Comparison of ENCODE assay signal across 7 mouse cellular contexts in genomic region chr4:141443641-141444429, GRCm38 (mm10). TPM values are rescaled to one million over a fixed set of nuclear protein-coding genes. Genes with fewer than 3 reads are reported as not detected.
DNase-seq lines count a peak whose midpoint lies in the region; ATAC-seq and TF ChIP-seq lines count a peak whose summit lies in the region.

No protein-coding gene starts in this region.

- no peak for TF ChIP-seq EP300 in lung, postnatal 0 days (IDR thresholded peaks at IDR 0.05)

- WGBS in lung, postnatal 0 days = 33% methylated on average over 11 of the region's 11 CpGs
- WGBS in forebrain, embryonic 12.5 days = 54% methylated on average over 11 of the region's 11 CpGs
- 52% methylated on average over 11 of the region's 11 CpGs for WGBS in limb, embryonic 15.5 days
- WGBS in stomach, embryonic 15.5 days = 38% methylated on average over 11 of the region's 11 CpGs

- H3K9ac ChIP-seq in lung, postnatal 0 days (replicated peaks; ENCODE audit: low read depth) = peak overlapping the region; percentile 65
- peak overlapping the region; percentile 94; the same call in 1 of the 2 replicates for H3K9ac ChIP-seq in forebrain, embryonic 12.5 days
- peak overlapping the region; percentile 91; the same call in 1 of the 2 replicates for H3K9ac ChIP-seq in limb, embryonic 15.5 days
- H3K9ac ChIP-seq in stomach, embryonic 15.5 days = peak overlapping the region; percentile 88; the same call in 1 of the 2 replicates

- H3K4me2 ChIP-seq in lung, postnatal 0 days (replicated peaks; ENCODE audit: low read depth, low read length) = peak overlapping the region; percentile 91
- peak overlapping the region; percentile 82 for H3K4me2 ChIP-seq in forebrain, embryonic 12.5 days
- peak overlapping the region; percentile 86 for H3K4me2 ChIP-seq in limb, embryonic 15.5 days
- peak overlapping the region; percentile 87 for H3K4me2 ChIP-seq in stomach, embryonic 15.5 days

- no peaks in the 10 kb centered on the region for H3K27me3 ChIP-seq in lung, postnatal 0 days (replicated peaks; ENCODE audit: insufficient read depth, low read length)
- no peaks in the 10 kb centered on the region for H3K27me3 ChIP-seq in forebrain, embryonic 12.5 days
- no peaks in the 10 kb centered on the region for H3K27me3 ChIP-seq in limb, embryonic 15.5 days
- no peaks in the 10 kb centered on the region for H3K27me3 ChIP-seq in stomach, embryonic 15.5 days (replicated peaks)

- peak overlapping the region; percentile 99 for H3K4me3 ChIP-seq in lung, postnatal 0 days (ENCODE audit: low read depth, low read length)
- peak overlapping the region; percentile 100 for H3K4me3 ChIP-seq in forebrain, embryonic 12.5 days (replicated peaks)
- H3K4me3 ChIP-seq in limb, embryonic 15.5 days = peak overlapping the region; percentile 99
- peak overlapping the region; percentile 98 for H3K4me3 ChIP-seq in stomach, embryonic 15.5 days (replicated peaks)

- TF ChIP-seq CTCF in lung, postnatal 0 days (IDR thresholded peaks at IDR 0.05) = no peak

- H3K4me1 ChIP-seq in lung, postnatal 0 days (ENCODE audit: insufficient read depth, low read depth, low read length) = peaks cover 10% of the 10 kb centered on the region; the same call in 1 of the 2 replicates
- peaks cover 20% of the 10 kb centered on the region for H3K4me1 ChIP-seq in forebrain, embryonic 12.5 days
- peaks cover 25% of the 10 kb centered on the region for H3K4me1 ChIP-seq in limb, embryonic 15.5 days
- peaks cover 16% of the 10 kb centered on the region for H3K4me1 ChIP-seq in stomach, embryonic 15.5 days

- peaks cover 5% of the 10 kb centered on the region; the same call in 1 of the 2 replicates for H3K36me3 ChIP-seq in lung, postnatal 0 days (ENCODE audit: insufficient read depth, low read length)
- peaks cover 21% of the 10 kb centered on the region for H3K36me3 ChIP-seq in forebrain, embryonic 12.5 days (replicated peaks)
- H3K36me3 ChIP-seq in limb, embryonic 15.5 days = peaks cover 20% of the 10 kb centered on the region
- H3K36me3 ChIP-seq in stomach, embryonic 15.5 days = peaks cover 6% of the 10 kb centered on the region; the same call in 1 of the 2 replicates

- H3K27ac ChIP-seq in lung, postnatal 0 days (ENCODE audit: low read length) = no peak overlapping the region
- H3K27ac ChIP-seq in forebrain, embryonic 12.5 days = no peak overlapping the region
- H3K27ac ChIP-seq in limb, embryonic 15.5 days = peak overlapping the region; percentile 70; the same call in 1 of the 2 replicates
- H3K27ac ChIP-seq in stomach, embryonic 15.5 days = no peak overlapping the region

- no peaks in the 10 kb centered on the region for H3K9me3 ChIP-seq in lung, postnatal 0 days (ENCODE audit: low read length)
- H3K9me3 ChIP-seq in forebrain, embryonic 12.5 days = no peaks in the 10 kb centered on the region
- H3K9me3 ChIP-seq in limb, embryonic 15.5 days = no peaks in the 10 kb centered on the region
- H3K9me3 ChIP-seq in stomach, embryonic 15.5 days = no peaks in the 10 kb centered on the region

- no peak for DNase-seq in lung, postnatal 0 days (ENCODE audit: low spot score)
- no peak for DNase-seq in lung, postnatal 14 days
- no peak for DNase-seq in cerebellum, postnatal 4 days (ENCODE audit: low spot score in 2 of 2)
- DNase-seq in retina, embryonic 14.5 days (ENCODE audit: low spot score) = no peak

- ATAC-seq in lung, postnatal 0 days = no peak
- ATAC-seq in forebrain, embryonic 12.5 days (ENCODE audit: low FRiP score) = no peak; the same call in 1 of the 2 replicates
- no peak for ATAC-seq in limb, embryonic 15.5 days (ENCODE audit: insufficient number of reproducible peaks, low FRiP score, low TSS enrichment, low read depth)
- no peak for ATAC-seq in stomach, embryonic 15.5 days (ENCODE audit: insufficient read depth, low FRiP score, low read depth)

RNA-seq across cellular contexts. Expression of gene Zbtb17, which starts 0.6 kb away (rescaled TPM):
- 14.1 and 14.3 TPM in 2 replicates for polyA plus RNA-seq in lung, postnatal 0 days (2015; fragmentation: Nextera tagmentation; extraction: Ambion mirVana)
- polyA plus RNA-seq in forebrain, embryonic 12.5 days (2016; fragmentation: Nextera tagmentation; extraction: Ambion mirVana) = 58.6 and 61.2 TPM in 2 replicates
- 31.2 and 33.2 TPM in 2 replicates for polyA plus RNA-seq in limb, embryonic 15.5 days (2015; fragmentation: Nextera tagmentation; extraction: Ambion mirVana)
- 27.5 and 30.9 TPM in 2 replicates for polyA plus RNA-seq in stomach, embryonic 15.5 days (2015; fragmentation: Nextera tagmentation; extraction: Ambion mirVana)

RNA-seq across cellular contexts. Expression of gene Srarp, which starts 7.9 kb away (rescaled TPM):
- not detected in 2 replicates for polyA plus RNA-seq in lung, postnatal 0 days (2015; fragmentation: Nextera tagmentation; extraction: Ambion mirVana)
- not detected in 2 replicates for polyA plus RNA-seq in forebrain, embryonic 12.5 days (2016; fragmentation: Nextera tagmentation; extraction: Ambion mirVana)
- polyA plus RNA-seq in limb, embryonic 15.5 days (2015; fragmentation: Nextera tagmentation; extraction: Ambion mirVana) = not detected in 2 replicates
- polyA plus RNA-seq in stomach, embryonic 15.5 days (2015; fragmentation: Nextera tagmentation; extraction: Ambion mirVana) = not detected in 2 replicates

RNA-seq across cellular contexts. Expression of gene Hspb7, which starts 23.3 kb away (rescaled TPM):
- polyA plus RNA-seq in lung, postnatal 0 days (2015; fragmentation: Nextera tagmentation; extraction: Ambion mirVana) = 1.9 and 2.3 TPM in 2 replicates
- not detected in 2 replicates for polyA plus RNA-seq in forebrain, embryonic 12.5 days (2016; fragmentation: Nextera tagmentation; extraction: Ambion mirVana)
- polyA plus RNA-seq in limb, embryonic 15.5 days (2015; fragmentation: Nextera tagmentation; extraction: Ambion mirVana) = 1.7 and 5.4 TPM in 2 replicates
- polyA plus RNA-seq in stomach, embryonic 15.5 days (2015; fragmentation: Nextera tagmentation; extraction: Ambion mirVana) = 2.4 and 2.8 TPM in 2 replicates

RNA-seq across cellular contexts. Expression of gene Clcnkb, which starts 28.0 kb away (rescaled TPM):
- polyA plus RNA-seq in lung, postnatal 0 days (2015; fragmentation: Nextera tagmentation; extraction: Ambion mirVana) = not detected in 2 replicates
- not detected in 2 replicates for polyA plus RNA-seq in forebrain, embryonic 12.5 days (2016; fragmentation: Nextera tagmentation; extraction: Ambion mirVana)
- not detected in 2 replicates for polyA plus RNA-seq in limb, embryonic 15.5 days (2015; fragmentation: Nextera tagmentation; extraction: Ambion mirVana)
- 0.14 TPM in 1 of 2 replicates, not detected in the other for polyA plus RNA-seq in stomach, embryonic 15.5 days (2015; fragmentation: Nextera tagmentation; extraction: Ambion mirVana)

RNA-seq across cellular contexts. Expression of gene Clcnka, which starts 45.3 kb away (rescaled TPM):
- polyA plus RNA-seq in lung, postnatal 0 days (2015; fragmentation: Nextera tagmentation; extraction: Ambion mirVana) = 0.07 and 0.11 TPM in 2 replicates
- not detected in 2 replicates for polyA plus RNA-seq in forebrain, embryonic 12.5 days (2016; fragmentation: Nextera tagmentation; extraction: Ambion mirVana)
- 0.33 and 1.2 TPM in 2 replicates for polyA plus RNA-seq in limb, embryonic 15.5 days (2015; fragmentation: Nextera tagmentation; extraction: Ambion mirVana)
- polyA plus RNA-seq in stomach, embryonic 15.5 days (2015; fragmentation: Nextera tagmentation; extraction: Ambion mirVana) = 0.21 and 0.35 TPM in 2 replicates
